Mouse (Mus musculus): ENCODE measurements around the gene Wwox. TPM values are rescaled to one million over a fixed set of nuclear protein-coding genes. Genes with fewer than 3 reads are reported as not detected.

The Wwox gene
- total RNA-seq (2015) (5.4 and 6.8 TPM in 2 replicates), total RNA-seq (2017) (4.1 and 4.9 TPM in 2 replicates)

GRCm38 (mm10) chr8:114439334-114440204 is at the start of gene Wwox:
TSS of gene Wwox (plus strand) at chr8:114439655.
- ATAC-seq (ENCODE audit: poor library complexity, severe bottlenecking): peak; percentile 88

GRCm38 (mm10) chr8:114390465-114391254 is 48.8 kb upstream of the Wwox start:
- peak; percentile 94 for ATAC-seq (ENCODE audit: poor library complexity, severe bottlenecking)

GRCm38 (mm10) chr8:114398326-114398725 is 41.1 kb upstream of the Wwox start:
- ATAC-seq (ENCODE audit: poor library complexity, severe bottlenecking): no peak

GRCm38 (mm10) chr8:114399273-114399672 is 40.2 kb upstream of the Wwox start:
- ATAC-seq (ENCODE audit: poor library complexity, severe bottlenecking): no peak

GRCm38 (mm10) chr8:114401679-114402078 is 37.8 kb upstream of the Wwox start:
- ATAC-seq (ENCODE audit: poor library complexity, severe bottlenecking): no peak

- ATAC-seq (ENCODE audit: poor library complexity, severe bottlenecking): peak; percentile 77
Observed at GRCm38 (mm10) chr8:114411421-114411820, 28.0 kb upstream of the Wwox start.

- ATAC-seq (ENCODE audit: poor library complexity, severe bottlenecking): no peak
Observed at GRCm38 (mm10) chr8:114417786-114418185, 21.7 kb upstream of the Wwox start, which contains the start of gene Clec3a. TSS of gene Clec3a (plus strand) at chr8:114418086.

GRCm38 (mm10) chr8:114418486-114418885 is 21.0 kb upstream of the Wwox start:
- peak; percentile 81 for ATAC-seq (ENCODE audit: poor library complexity, severe bottlenecking)

- ATAC-seq (ENCODE audit: poor library complexity, severe bottlenecking): peak; percentile 84
Observed at GRCm38 (mm10) chr8:114418904-114419303, 20.6 kb upstream of the Wwox start.

GRCm38 (mm10) chr8:114421544-114421943 is 17.9 kb upstream of the Wwox start:
- ATAC-seq (ENCODE audit: poor library complexity, severe bottlenecking): no peak

GRCm38 (mm10) chr8:114438236-114438635 is 1.2 kb upstream of the Wwox start:
- ATAC-seq (ENCODE audit: poor library complexity, severe bottlenecking): peak; percentile 39

GRCm38 (mm10) chr8:114440205-114440589 is 742 bp downstream of the Wwox start:
- no peak for ATAC-seq (ENCODE audit: poor library complexity, severe bottlenecking)

- no peak for ATAC-seq (ENCODE audit: poor library complexity, severe bottlenecking)
Observed at GRCm38 (mm10) chr8:114441616-114442015, 2.2 kb downstream of the Wwox start.

- ATAC-seq (ENCODE audit: poor library complexity, severe bottlenecking): no peak
Observed at GRCm38 (mm10) chr8:114446884-114447283, 7.4 kb downstream of the Wwox start.

GRCm38 (mm10) chr8:114452278-114452677 is 12.8 kb downstream of the Wwox start:
- ATAC-seq (ENCODE audit: poor library complexity, severe bottlenecking): no peak

GRCm38 (mm10) chr8:114452781-114453221 is 13.3 kb downstream of the Wwox start:
- ATAC-seq (ENCODE audit: poor library complexity, severe bottlenecking): peak; percentile 88

- no peak for ATAC-seq (ENCODE audit: poor library complexity, severe bottlenecking)
Observed at GRCm38 (mm10) chr8:114455302-114455701, 15.8 kb downstream of the Wwox start.

GRCm38 (mm10) chr8:114455953-114456352 is 16.5 kb downstream of the Wwox start:
- ATAC-seq (ENCODE audit: poor library complexity, severe bottlenecking): no peak

GRCm38 (mm10) chr8:114458113-114458784 is 18.8 kb downstream of the Wwox start:
- no peak for ATAC-seq (ENCODE audit: poor library complexity, severe bottlenecking)

GRCm38 (mm10) chr8:114460600-114460999 is 21.1 kb downstream of the Wwox start:
- ATAC-seq (ENCODE audit: poor library complexity, severe bottlenecking): peak; percentile 65

GRCm38 (mm10) chr8:114462591-114462990 is 23.1 kb downstream of the Wwox start:
- no peak for ATAC-seq (ENCODE audit: poor library complexity, severe bottlenecking)
